Mouse (Mus musculus): ENCODE measurements at regions not wholly inside any gene's neighbourhood (a gene's known extent, or its start where the extent isn't known, plus 50 kb on each side); places are given as distances from the start of the nearest gene placed in this dataset.

DNA sequence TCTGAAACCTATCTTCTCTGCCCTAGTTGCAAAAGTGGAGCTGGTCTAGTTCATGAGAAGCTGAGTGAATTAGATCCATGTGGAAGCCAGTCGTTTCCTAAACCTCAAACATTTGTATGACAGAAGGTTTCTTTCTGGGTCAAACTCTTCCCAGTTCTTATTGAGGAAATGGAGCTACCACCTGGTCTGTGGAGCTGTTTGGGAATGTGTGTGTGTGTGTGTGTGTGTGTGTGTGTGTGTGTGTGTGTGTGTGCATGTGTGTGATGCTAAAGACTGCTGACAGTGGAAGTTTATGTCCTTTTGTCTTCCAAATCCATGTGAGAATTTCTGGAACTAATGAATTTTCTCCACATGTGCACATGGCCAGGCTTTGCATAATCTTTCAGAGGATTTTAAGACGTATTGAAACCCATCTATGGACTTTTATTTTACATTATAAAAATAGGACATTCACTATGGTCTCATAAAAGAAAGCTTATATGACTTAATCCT, 324.9 kb upstream of the Nr2f1 start:
- ATAC-seq (ENCODE audit: insufficient number of reproducible peaks, insufficient read depth, low FRiP score, low read depth): no peak
- Histone ChIP-seq H3K27me3 (ENCODE audit: control insufficient read depth, insufficient read depth, low read length) (no peaks in the 10 kb centered on the region), H3K9me3 (ENCODE audit: control insufficient read depth, low read depth, low read length) (no peaks in the 10 kb centered on the region), H3K9ac (replicated peaks; ENCODE audit: low read depth, low read length) (no peak overlapping the region), H3K27ac (ENCODE audit: low read length) (no peak overlapping the region), H3K4me2 (replicated peaks; ENCODE audit: low read depth, low read length) (no peak overlapping the region), H3K4me3 (ENCODE audit: low read depth, low read length) (no peak overlapping the region), H3K36me3 (ENCODE audit: control insufficient read depth, insufficient read depth, low read length) (no peaks in the 10 kb centered on the region), H3K4me1 (ENCODE audit: control insufficient read depth, insufficient read depth, low read length) (no peaks in the 10 kb centered on the region)
- WGBS: 50% methylated on average over 2 of the region's 2 CpGs

DNA sequence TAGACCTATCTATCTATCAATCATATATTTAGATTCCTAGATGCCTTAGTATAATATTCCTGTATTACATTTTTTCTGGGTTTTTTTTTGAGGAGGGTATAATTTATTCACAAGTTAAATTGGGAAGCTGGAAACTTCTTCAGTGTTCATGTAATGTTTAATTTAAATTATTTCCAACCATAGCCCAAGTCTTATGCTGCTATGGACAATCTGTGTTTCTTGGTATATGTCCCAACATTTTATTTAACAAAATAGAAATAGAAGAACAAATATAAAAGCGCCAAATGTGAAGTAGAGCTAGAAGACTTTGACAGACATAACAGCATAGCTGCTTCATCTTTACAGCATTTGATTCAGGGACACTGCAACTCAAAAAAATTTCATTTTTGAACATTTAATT, 321.2 kb upstream of the Nr2f1 start:
- H3K9me3 ChIP-seq (ENCODE audit: control insufficient read depth, low read depth, low read length): no peaks in the 10 kb centered on the region
- 92% methylated on average over 1 of the region's 1 CpGs for WGBS
- no peak overlapping the region for H3K4me2 ChIP-seq (replicated peaks; ENCODE audit: low read depth, low read length)
- H3K27ac ChIP-seq (ENCODE audit: low read length): no peak overlapping the region
- H3K4me3 ChIP-seq (ENCODE audit: low read depth, low read length): no peak overlapping the region
- H3K9ac ChIP-seq (replicated peaks; ENCODE audit: low read depth, low read length): no peak overlapping the region
- no peak for ATAC-seq (ENCODE audit: insufficient number of reproducible peaks, insufficient read depth, low FRiP score, low read depth)
- H3K36me3 ChIP-seq (ENCODE audit: control insufficient read depth, insufficient read depth, low read length): no peaks in the 10 kb centered on the region
- H3K4me1 ChIP-seq (ENCODE audit: control insufficient read depth, insufficient read depth, low read length): no peaks in the 10 kb centered on the region
- no peaks in the 10 kb centered on the region for H3K27me3 ChIP-seq (ENCODE audit: control insufficient read depth, insufficient read depth, low read length)

DNA sequence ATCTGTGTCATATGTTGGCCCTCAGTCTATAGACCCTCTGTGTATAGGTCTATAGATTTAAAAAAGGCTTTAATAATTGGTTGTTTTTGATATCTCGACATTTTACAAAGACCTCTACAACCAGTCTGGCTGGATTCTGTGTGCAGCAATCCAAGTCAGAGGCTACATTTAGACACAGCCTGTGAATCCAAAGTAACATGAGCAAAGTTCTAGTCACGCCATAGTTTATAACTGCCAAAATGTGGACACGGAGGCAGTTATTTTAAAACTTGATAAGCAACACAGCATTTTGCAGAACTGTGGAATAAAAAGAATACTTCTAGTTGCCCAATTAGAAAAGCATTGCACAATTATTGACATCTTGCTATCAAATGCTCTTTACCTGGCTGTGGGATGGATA, 320.6 kb upstream of the Nr2f1 start:
- ATAC-seq (ENCODE audit: insufficient number of reproducible peaks, insufficient read depth, low FRiP score, low read depth): no peak

DNA sequence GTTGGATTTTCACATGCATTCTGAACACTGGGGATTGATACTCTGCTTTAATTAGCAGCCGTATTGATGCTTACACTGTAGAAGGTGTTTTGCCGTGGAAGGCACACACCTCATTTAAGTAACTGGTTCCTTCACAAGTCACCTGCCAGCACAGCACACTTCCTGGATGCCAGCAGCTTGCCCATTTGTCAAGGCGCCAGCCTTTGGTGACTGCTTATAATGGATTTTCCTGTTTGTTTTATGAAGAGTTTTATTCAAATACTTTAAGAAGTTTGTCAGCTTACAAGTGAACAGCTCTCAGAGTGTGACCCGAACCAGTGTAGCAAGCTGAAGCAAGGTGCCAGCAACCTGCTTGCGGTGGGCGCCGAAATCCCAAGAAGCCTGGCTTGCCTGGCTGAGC, 301.0 kb upstream of the Nr2f1 start:
- Histone ChIP-seq H3K36me3 (ENCODE audit: control insufficient read depth, insufficient read depth, low read length) (no peaks in the 10 kb centered on the region), H3K9me3 (ENCODE audit: control insufficient read depth, low read depth, low read length) (no peaks in the 10 kb centered on the region), H3K4me2 (replicated peaks; ENCODE audit: low read depth, low read length) (no peak overlapping the region), H3K27ac (ENCODE audit: low read length) (no peak overlapping the region), H3K9ac (replicated peaks; ENCODE audit: low read depth, low read length) (no peak overlapping the region), H3K27me3 (ENCODE audit: control insufficient read depth, insufficient read depth, low read length) (no peaks in the 10 kb centered on the region), H3K4me1 (ENCODE audit: control insufficient read depth, insufficient read depth, low read length) (no peaks in the 10 kb centered on the region), H3K4me3 (ENCODE audit: low read depth, low read length) (no peak overlapping the region)
- no peak for ATAC-seq (ENCODE audit: insufficient number of reproducible peaks, insufficient read depth, low FRiP score, low read depth)
- 80% methylated on average over 7 of the region's 7 CpGs for WGBS

More for the DNA sequence above, 320.6 kb upstream of the Nr2f1 start:
- H3K27ac ChIP-seq (ENCODE audit: low read length): no peak overlapping the region
- WGBS: 77% methylated on average over 3 of the region's 3 CpGs
- H3K4me2 ChIP-seq (replicated peaks; ENCODE audit: low read depth, low read length): no peak overlapping the region
- no peak overlapping the region for H3K4me3 ChIP-seq (ENCODE audit: low read depth, low read length)
- no peaks in the 10 kb centered on the region for H3K36me3 ChIP-seq (ENCODE audit: control insufficient read depth, insufficient read depth, low read length)
- no peaks in the 10 kb centered on the region for H3K9me3 ChIP-seq (ENCODE audit: control insufficient read depth, low read depth, low read length)
- no peak overlapping the region for H3K9ac ChIP-seq (replicated peaks; ENCODE audit: low read depth, low read length)
- no peaks in the 10 kb centered on the region for H3K4me1 ChIP-seq (ENCODE audit: control insufficient read depth, insufficient read depth, low read length)
- no peaks in the 10 kb centered on the region for H3K27me3 ChIP-seq (ENCODE audit: control insufficient read depth, insufficient read depth, low read length)

DNA sequence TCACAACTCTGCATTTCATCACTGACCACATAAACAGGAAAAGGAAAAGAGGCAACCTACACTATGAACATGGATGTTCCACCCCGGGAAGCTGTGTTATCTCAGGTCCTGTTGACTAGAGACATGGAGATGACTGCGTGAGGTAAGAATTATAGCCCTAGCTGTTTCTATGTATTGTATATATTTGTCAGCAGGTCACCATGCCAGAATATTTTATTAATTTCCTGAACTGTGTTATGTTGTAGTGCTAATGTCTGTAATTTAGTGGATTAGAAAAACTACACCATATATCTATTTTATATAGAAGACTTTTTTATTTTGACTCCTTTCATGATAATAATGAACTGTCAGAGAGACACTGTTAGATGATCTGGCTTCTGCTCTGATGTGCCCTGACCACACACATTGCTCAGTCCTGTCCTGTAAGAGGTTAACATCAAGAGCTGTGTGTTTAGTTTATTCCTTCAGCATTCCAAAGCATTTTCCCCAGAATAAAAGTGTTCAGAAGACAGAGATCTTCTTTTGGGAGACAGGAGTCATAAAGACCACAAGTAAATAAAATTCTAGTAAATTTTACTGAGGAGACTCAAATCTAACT, 284.3 kb upstream of the Nr2f1 start:
- Histone ChIP-seq H3K27ac (ENCODE audit: low read length) (no peak overlapping the region), H3K4me3 (ENCODE audit: low read depth, low read length) (no peak overlapping the region), H3K27me3 (ENCODE audit: control insufficient read depth, insufficient read depth, low read length) (no peaks in the 10 kb centered on the region), H3K36me3 (ENCODE audit: control insufficient read depth, insufficient read depth, low read length) (no peaks in the 10 kb centered on the region), H3K4me1 (ENCODE audit: control insufficient read depth, insufficient read depth, low read length) (0 out of 2 replicates have a peak, but pooled peaks cover 2% of the 10 kb centered on the region), H3K9me3 (ENCODE audit: control insufficient read depth, low read depth, low read length) (no peaks in the 10 kb centered on the region), H3K4me2 (replicated peaks; ENCODE audit: low read depth, low read length) (no peak overlapping the region), H3K9ac (replicated peaks; ENCODE audit: low read depth, low read length) (no peak overlapping the region)
- no peak for ATAC-seq (ENCODE audit: insufficient number of reproducible peaks, insufficient read depth, low FRiP score, low read depth)
- WGBS: 38% methylated on average over 2 of the region's 2 CpGs

DNA sequence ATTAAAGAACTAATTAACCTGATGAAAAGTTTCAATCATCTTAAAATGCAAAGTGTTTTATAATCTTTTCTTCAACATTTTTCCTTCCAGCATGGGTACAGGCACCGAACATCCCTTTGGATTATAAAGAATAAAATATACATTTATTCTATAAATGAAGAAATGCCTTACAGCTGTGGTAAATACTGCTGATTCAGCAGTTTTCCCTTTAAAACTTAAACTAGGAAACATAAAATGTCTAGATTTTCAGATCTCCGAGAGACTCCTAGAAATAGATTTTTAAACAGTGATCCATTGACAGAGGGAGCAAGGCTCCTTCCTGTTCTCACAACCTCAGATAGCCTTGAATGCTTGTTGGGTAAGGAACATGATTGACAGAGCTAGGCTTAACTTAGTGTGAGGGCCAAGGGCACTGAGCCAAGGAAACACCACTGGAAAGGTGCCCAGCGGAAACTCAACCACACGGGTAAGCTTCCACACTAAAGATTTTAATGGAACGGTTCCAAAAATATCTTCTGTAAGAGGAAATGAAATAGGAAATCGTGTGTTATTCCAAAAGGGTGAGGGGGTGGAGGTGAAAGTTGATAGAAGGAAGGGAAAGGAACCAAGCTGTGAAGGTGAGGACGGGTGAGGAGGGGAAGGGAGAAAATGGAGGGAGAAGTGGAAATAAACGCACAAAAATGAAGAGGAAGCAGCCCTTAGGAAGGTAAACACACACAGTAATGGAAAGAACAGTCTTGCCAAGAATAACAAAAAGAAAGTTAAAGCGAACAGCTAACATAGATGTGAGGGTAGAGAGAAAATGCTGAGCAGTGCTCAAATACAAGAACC, 283.6 kb upstream of the Nr2f1 start:
- H3K4me1 ChIP-seq (ENCODE audit: control insufficient read depth, insufficient read depth, low read length): 0 out of 2 replicates have a peak, but pooled peaks cover 2% of the 10 kb centered on the region

DNA sequence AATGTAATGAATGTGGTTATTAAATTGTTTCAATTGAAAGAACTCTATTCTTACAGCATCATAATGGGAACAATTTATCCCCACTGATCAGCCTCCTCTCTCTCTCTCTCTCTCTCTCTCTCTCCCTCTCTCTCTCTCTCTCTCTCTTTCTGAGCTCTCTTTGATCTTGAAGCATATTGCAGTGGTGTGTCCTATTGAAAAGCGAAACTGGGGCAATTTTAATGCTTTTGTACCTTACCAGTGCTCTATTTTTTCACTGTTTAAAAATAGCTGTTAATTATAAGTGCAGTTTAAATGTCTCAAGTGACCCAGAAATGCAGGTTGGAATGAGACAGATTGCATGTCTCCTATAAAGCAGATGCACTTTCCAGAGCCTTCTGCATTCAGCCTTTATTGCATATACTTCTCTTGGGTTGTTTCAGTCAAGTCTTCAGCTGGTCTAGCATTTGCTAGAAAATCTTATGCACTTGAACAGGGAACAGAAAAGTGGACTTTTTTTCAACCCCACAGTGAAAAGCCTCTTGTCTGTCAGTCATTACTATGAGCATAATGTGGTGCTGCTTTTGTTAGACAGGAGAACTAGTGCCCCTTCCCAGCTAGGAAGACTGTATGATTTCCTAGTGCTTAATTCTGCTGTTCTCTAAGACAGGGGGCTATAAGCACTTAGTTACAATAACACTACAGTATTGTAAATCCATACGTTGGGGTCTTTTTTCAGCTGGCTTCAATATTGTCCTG, 251.9 kb upstream of the Nr2f1 start:
- Histone ChIP-seq H3K27ac (ENCODE audit: low read length) (no peak overlapping the region), H3K4me3 (ENCODE audit: low read depth, low read length) (no peak overlapping the region), H3K27me3 (ENCODE audit: control insufficient read depth, insufficient read depth, low read length) (no peaks in the 10 kb centered on the region), H3K9ac (replicated peaks; ENCODE audit: low read depth, low read length) (no peak overlapping the region), H3K36me3 (ENCODE audit: control insufficient read depth, insufficient read depth, low read length) (no peaks in the 10 kb centered on the region), H3K4me1 (ENCODE audit: control insufficient read depth, insufficient read depth, low read length) (no peaks in the 10 kb centered on the region), H3K9me3 (ENCODE audit: control insufficient read depth, low read depth, low read length) (no peaks in the 10 kb centered on the region), H3K4me2 (replicated peaks; ENCODE audit: low read depth, low read length) (no peak overlapping the region)
- WGBS: 76% methylated on average over 2 of the region's 2 CpGs
- ATAC-seq (ENCODE audit: insufficient number of reproducible peaks, insufficient read depth, low FRiP score, low read depth): no peak

More for the DNA sequence above, 283.6 kb upstream of the Nr2f1 start:
- H3K27me3 ChIP-seq (ENCODE audit: control insufficient read depth, insufficient read depth, low read length): no peaks in the 10 kb centered on the region
- no peak overlapping the region for H3K4me3 ChIP-seq (ENCODE audit: low read depth, low read length)
- no peak for ATAC-seq (ENCODE audit: insufficient number of reproducible peaks, insufficient read depth, low FRiP score, low read depth)
- no peaks in the 10 kb centered on the region for H3K9me3 ChIP-seq (ENCODE audit: control insufficient read depth, low read depth, low read length)
- peak overlapping the region; percentile 11; the same call in 1 of the 2 replicates for H3K27ac ChIP-seq (ENCODE audit: low read length)
- H3K4me2 ChIP-seq (replicated peaks; ENCODE audit: low read depth, low read length): no peak overlapping the region
- 44% methylated on average over 9 of the region's 9 CpGs for WGBS
- no peak overlapping the region for H3K9ac ChIP-seq (replicated peaks; ENCODE audit: low read depth, low read length)
- no peaks in the 10 kb centered on the region for H3K36me3 ChIP-seq (ENCODE audit: control insufficient read depth, insufficient read depth, low read length)

- Histone ChIP-seq H3K36me3 (ENCODE audit: control insufficient read depth, insufficient read depth, low read length) (no peaks in the 10 kb centered on the region), H3K9ac (replicated peaks; ENCODE audit: low read depth, low read length) (no peak overlapping the region), H3K4me3 (ENCODE audit: low read depth, low read length) (no peak overlapping the region), H3K9me3 (ENCODE audit: control insufficient read depth, low read depth, low read length) (no peaks in the 10 kb centered on the region), H3K27ac (ENCODE audit: low read length) (no peak overlapping the region), H3K4me1 (ENCODE audit: control insufficient read depth, insufficient read depth, low read length) (peaks cover 11% of the 10 kb centered on the region), H3K4me2 (replicated peaks; ENCODE audit: low read depth, low read length) (no peak overlapping the region), H3K27me3 (ENCODE audit: control insufficient read depth, insufficient read depth, low read length) (no peaks in the 10 kb centered on the region)
- ATAC-seq (ENCODE audit: insufficient number of reproducible peaks, insufficient read depth, low FRiP score, low read depth): no peak
- 50% methylated on average over 5 of the region's 5 CpGs for WGBS
Measured at GRCm38 (mm10) chr13:78446726-78447031, 247.1 kb upstream of the Nr2f1 start.

Measured in stomach, embryonic 14.5 days (tissue).